Mouse (Mus musculus): ENCODE data around the gene Uchl4.
"Not testable (repeated sequence)": the region's sequence is repeated elsewhere in the genome, so short reads cannot be mapped to it uniquely, and the experiment has no call there.

Gene Uchl4

DNA sequence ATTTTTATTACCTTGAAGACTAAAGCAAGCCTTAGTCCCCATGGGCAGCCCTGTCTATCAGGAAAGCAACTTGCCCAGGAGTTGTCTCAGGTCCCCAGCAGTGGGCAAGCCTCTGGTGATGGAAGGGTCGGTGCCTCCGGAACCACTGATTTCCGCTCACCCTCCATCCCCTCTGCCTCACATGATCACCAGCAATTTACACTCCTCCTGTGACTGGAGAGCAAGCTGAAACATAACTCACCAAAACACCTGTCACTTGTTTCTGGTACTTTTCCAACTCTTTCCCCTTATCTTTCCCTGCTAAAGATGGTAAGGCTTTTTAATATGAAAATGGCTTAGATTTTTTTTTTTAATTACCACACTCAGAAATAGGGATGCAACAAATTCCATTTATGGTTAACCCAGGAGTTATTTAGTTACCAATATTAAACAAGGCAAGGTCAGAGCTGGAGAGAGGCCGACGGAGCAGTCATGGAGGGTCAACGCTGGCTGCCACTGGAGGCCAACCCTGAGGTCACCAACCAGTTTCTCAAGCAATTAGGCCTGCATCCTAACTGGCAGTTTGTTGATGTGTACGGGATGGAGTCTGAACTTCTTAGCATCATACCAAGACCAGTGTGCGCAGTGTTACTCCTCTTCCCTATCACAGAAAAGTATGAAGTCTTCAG, at the start of gene Uchl4:
TSS of gene Uchl4 (plus strand) at position 434 of the 668 bp plus-strand sequence.
- no peak for DNase-seq (ENCODE audit: low spot score in 2 of 2)

DNA sequence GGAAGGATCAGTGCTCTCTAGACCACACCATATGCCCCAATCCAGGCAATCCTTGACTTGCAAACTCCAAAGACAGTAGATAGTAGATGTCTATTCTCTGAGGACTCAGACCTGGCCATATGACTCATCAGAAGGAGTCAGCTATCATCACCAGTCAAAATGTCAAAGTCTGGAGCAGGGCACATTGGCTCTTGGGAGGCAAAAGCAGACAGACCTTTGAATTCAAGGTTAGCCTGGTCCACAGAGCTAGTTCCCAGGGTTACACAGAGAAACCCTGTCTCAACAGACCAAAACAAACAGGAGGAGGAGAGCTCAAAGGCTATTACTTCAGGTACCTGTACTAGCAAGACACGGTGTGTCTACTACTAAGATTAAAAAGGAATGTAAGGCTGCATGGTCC, 41.1 kb upstream of the Uchl4 start:
- DNase-seq (ENCODE audit: low spot score in 2 of 2): no peak

DNA sequence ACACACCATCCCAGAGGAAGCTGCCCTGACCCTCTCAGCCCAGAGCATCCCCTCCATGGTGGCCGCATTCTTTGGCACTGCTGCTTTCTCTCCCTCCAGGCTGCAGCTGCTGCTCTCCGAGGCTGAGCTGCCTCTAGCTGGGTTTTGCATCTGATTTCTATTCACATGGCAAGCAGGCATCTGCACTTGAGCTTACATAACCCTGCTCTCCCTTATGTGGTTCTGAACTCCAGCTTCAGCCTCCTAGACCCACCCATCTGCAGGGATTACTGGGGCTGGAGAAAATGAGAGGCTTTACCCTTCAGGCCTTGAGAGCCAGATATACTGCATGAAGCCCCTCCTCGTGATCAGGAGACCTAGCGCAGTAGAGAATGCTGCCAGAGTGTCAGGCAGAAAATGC, 39.4 kb upstream of the Uchl4 start:
- DNase-seq (ENCODE audit: low spot score in 2 of 2): peak in 1 of 2 experiments; percentile 8

DNA sequence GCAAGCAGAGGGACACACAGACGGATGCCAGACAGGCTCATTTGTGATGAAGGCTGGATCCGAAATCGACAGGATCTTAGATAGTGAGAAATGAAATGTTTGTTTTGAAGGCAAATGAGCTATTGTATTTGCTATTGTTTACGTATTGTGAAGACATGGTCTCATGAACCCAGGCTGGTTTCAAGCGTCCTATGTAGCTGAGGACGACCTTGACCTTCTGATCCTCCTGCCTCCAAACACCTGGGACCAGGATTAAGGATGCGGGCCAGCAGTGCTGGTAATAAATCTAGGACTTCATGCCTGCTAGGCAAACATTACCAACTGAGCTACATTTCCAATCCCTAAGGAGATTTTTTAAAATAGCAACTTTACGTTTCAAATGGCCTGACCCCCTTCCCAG, 37.5 kb upstream of the Uchl4 start:
- DNase-seq (ENCODE audit: low spot score in 2 of 2): no peak

DNA sequence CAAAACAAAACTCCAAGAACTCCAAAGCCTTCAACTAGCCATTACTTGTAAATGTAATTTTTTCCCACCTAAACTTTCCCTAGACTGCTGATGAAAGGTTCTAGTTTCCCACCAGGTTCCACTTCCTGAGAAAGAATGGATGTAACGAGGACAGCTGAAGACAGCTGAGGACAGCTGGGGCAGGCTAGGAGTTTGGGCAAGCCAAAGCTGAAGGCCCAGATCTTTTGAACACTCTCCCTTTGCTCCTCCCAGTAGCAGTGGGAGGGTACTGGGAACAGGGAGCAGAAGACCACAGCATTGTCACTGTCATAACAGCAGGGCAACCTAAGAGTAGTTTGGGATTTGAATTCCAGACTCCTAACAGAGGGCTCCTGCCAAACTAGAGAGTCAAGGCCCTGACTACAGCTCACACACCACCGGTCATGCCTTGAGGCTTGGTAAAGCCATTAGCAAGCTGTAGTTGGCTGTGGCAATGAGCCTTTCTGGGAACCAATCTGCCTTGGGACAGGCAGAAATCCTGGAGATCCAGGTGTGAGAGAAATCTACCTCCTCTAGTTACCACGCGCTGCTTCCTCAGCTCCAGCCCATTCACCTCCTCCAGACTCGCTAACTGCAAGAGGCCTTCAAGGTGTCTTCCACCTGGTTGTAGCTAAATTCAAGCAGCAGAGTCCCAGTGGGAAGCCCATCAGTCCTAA, 36.8 kb upstream of the Uchl4 start:
- DNase-seq (ENCODE audit: low spot score in 2 of 2): no peak

DNA sequence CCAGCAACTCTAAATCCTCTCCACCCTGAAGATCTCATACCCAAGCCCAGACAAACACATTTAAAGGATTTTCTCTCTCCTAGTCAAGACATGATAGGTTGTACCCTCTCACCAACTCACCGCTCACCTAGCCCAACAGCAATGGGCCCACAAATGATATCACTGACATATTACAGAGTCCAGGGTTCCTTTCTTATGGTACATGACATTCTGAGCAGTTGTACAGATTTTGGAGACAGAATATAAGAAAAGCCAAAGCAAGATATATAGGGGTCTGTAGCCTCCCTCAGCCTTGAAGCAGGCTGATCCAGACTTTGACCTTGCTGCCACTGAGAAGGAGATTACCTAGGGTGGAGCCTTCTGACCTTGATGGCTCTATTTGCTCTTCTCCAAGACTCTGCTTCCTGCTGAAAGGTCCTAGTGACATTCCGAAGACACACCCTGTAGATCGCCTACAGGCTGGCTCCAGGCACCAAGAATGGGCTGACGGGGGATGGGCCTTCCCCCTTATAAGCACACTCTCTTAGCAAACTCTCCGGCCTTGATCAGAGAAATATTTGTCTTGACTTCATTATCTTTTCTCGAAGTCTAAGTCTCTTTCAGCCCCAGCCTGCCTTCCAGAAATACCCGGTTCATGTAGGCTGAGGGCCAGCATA, 36.1 kb upstream of the Uchl4 start:
- DNase-seq (ENCODE audit: low spot score in 2 of 2): not testable (repeated sequence)

DNA sequence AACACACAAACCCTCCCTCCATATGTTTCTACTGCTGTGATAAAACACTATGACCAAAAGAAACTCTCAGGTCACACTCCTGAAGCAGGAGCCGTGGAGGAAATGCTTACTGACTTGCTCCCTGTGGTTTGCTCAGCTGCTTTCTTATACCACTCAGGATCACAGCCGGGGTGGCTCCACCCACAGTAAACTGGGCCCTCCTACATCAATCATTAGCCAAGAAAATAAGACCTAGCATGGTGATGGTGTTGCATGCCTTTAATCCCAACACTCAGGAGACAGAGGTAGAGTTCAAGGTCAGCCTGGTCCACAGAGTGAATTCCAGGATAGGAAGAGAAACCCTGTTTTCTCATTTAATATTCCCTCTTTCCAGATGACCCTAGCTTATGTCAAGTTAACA, 35.1 kb upstream of the Uchl4 start:
- no peak for DNase-seq (ENCODE audit: low spot score in 2 of 2)

DNA sequence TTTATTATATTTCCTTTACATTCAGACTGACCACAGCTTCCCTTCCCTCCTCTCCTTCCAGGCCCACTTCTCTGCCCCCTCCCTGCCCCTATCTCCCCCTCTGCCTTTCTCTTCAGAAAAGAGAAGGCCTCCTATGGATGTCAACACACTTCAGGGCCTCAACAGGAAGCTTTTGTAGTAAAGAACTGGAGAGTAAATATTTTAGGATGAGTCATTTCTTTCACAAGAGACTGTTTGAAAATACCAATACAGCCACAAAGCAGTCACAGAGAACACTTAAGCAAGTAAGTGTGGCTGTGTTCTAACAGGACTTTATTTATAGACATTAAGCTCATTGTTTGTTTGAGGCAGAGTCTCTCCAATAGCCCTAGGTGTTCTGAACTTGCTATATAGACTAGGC, 32.7 kb upstream of the Uchl4 start:
- no peak for DNase-seq (ENCODE audit: low spot score in 2 of 2)

DNA sequence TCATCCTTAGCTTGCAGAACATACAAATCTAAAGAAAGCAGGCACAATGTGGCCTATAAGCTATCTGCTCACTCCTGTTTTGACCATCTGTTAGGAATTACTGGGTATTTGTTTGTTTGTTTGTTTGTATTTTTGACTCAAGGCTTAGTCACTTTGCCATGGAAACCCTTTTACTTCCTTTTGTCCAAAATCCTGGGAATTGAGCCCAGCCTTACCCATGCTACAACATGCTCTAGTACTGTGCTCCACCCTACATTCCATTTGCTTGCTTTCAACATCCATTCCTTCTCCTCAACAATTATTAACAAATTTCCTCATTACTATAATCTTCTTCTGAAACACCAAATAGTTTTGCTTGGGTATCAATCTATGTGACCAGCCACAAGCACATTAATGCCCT, 32.1 kb upstream of the Uchl4 start:
- no peak for DNase-seq (ENCODE audit: low spot score in 2 of 2)

DNA sequence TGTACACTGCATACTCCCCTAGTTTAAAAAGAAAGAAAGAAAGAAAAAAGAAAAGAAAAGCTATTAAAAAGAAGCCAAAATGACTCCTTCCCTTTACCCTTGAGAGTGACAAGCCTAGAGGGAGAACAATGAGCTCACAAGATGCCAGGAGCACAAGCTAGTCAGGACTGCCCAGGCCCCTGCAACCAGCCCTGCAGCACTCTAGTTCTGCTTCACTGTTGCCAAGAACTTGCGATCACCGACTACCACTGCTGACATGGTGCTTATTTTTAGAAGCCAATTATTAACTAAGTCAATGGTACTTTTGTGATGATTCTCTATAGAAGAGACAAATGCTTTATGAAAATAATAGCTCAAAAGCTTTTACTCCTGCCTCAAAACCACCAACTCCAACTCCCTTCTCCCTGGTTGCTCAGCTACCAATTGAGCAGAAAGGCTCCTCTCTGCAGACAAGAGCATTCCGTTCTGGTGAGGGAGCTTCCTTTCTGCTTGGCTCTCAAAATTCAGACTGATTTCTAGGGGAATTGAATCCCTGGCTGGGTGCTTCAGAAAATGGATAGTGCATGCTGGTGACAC, 27.4 kb upstream of the Uchl4 start:
- DNase-seq (ENCODE audit: low spot score in 2 of 2): no peak

DNA sequence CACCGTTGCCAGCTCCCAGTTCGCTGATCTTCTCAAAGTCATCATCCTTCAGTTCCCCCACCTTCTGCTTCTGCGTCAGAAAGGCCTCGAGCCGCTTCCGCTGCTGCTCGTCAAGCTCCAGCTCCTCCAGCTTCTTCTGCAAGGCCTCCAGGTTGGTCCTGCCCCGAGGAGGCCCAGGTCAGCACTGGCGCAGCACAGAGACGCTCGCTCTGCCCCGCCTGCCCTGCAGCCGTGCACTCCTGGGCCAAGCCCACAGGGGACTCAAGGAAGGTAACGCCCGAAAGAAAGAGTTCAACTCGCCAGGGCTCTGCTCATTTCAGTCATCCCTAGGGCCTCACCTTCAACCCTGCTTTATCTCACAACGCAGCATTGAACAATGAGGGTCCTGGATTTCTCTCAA, 20.5 kb upstream of the Uchl4 start:
- DNase-seq (ENCODE audit: low spot score in 2 of 2): no peak

DNA sequence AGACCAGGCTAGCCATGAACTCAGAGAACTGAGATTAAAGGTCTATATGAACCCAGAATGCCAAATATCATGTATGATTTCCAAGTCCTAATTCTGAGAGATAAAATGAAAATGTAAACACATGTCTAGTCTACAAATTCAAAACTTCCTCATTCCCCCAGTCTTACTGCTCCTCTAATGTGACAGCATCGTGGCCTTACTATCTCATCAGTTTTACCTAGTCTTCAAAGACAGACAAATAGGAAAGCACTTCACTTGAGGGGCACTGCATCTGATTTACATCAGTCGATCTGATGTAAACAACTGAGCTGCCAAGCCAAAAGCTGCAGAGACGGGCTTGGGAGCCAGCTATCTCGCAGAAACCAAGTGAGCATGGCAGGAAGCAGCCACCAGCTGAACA, 18.9 kb upstream of the Uchl4 start:
- DNase-seq (ENCODE audit: low spot score in 2 of 2): no peak

DNA sequence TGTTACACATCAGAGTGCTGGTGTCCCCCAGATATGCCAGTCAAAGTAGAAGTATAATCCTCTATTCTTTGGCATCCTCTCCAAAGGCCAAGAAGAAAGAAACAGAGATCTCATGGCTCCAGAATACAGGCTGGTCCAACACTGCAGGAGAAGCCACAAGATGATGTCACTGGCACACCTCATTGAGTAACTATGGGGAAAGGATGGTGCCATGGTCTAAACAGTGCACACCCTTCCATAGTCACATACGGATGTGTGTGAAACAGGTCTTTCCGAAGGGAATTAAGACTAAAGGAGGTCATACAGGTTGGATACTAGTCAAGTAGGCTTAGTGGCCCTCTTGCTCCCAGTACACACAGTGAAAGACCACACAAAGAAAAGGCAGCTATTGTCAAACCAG, 18.4 kb upstream of the Uchl4 start:
- no peak for DNase-seq (ENCODE audit: low spot score in 2 of 2)

DNA sequence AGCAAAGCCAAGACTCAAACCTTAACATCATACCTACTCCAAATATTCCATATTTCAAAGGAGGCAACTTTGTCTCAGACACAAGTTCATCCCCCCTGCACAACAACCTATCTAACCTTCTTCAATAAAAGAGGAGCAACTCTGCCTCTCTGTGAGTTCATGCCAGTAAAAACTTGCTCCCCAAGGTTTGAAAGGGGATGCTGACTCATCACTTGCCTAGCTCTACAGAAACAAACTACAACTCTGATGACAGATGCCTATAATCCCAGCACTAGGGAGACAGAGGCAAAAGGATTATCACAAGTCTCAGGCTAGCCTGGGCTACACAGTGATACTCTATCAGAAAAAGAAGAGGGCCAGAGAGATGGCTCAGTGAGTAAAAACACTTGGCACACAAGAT, 17.1 kb upstream of the Uchl4 start:
- no peak for DNase-seq (ENCODE audit: low spot score in 2 of 2)

DNA sequence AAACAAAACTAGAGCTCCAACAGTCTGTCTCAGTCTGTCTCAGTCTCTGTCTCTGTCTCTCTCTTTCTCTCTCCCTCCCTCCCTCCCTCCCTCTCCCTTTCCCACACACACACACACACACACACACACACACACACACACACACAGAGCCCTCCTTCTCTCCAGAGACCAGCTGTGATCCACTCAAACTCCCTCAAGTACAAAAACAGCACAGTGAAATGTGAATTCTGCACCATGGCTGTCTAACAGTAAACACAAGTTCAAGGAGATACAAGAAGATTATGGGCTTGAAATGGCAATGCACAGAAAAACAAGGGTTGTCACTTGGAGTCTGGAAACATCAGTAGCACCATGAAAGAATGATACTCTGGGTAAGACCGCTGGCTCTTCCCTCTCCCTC, 15.7 kb upstream of the Uchl4 start:
- DNase-seq (ENCODE audit: low spot score in 2 of 2): no peak

DNA sequence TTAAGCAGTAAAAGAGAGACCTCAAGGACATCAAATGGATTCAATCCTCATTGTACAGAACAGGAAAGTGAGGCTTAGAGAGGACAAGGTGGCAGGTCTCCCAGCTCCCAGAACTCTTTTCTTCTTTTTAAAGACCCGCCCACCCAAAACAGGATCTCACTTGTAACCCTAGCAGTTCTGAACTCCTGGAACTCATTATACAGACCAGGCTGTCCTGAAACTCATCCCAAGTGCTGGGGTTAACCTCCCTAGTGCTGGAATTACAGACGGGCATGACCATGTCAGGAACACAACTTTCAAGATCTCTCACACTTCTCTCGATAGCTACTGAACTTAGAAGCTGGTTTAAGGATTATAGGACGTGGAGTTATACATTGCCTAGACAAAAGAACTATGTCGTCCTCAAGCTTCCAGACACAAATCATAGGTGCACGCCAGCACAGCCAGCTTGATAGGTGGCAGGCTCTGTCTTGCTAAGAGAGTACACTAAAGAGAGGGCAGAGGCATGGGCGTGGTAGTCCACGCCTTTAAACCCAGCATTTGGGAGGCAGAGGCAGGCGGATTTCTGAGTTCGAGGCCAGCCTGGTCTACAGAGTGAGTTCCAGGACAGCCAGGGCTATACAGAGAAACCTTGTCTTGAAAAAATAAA, 15.1 kb upstream of the Uchl4 start:
- no peak for DNase-seq (ENCODE audit: low spot score in 2 of 2)

DNA sequence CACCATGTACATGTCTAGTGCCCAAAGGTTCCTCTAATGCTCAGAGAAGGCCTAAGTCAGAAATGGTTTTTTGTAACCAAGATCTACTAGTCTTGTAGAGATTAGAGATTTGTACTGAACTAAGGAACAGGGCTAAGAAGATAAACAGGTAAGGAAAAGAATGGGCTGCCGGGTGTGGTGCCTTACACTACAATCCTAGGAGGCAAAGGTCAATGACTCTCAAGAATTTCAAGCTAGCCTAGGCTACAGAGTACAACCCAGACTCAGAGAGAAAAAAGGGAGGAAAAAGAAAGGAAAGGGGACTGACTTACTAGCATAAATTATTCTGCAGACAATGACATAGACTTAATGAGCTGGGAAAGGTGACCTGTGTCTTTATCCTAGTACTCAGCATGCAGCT, 14.4 kb upstream of the Uchl4 start:
- no peak for DNase-seq (ENCODE audit: low spot score in 2 of 2)

DNA sequence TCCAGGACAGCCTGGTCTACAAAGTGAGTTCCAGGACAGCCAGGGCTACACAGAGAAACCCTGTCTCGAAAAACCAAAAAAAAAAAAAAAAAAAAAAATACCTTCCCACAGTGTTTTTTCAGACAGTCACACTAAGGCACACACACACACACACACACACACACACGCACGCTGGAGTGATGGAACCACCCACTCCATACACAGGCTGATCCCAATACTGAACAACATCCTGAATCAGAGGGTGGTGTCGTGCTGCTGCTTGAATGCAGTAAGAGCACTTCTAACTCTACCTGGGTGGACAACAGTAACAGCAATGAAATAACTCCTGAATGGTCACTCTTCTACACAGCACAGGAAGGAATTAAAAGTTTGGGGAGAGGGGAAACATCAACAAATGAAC, 13.5 kb upstream of the Uchl4 start:
- DNase-seq (ENCODE audit: low spot score in 2 of 2): no peak

DNA sequence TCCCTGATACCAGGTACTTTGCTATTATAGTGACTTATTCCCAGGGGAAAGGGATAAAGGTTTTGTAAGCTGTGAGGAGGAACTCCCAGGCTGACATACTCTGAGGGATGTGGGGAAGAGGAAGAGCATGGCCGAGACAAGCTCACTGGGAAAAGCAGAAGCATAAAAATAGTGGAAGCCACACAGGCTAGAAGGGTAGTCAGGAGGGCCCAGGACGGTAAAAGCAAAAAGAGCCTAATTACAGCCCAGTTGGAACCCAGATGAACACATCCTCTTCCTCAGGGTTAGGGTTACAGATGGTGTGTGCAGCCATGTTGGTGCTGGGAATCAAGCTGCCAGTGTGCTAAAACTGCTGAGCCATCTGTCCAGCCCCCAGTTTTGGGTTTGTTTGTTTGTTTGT, 12.9 kb upstream of the Uchl4 start:
- no peak for DNase-seq (ENCODE audit: low spot score in 2 of 2)

DNA sequence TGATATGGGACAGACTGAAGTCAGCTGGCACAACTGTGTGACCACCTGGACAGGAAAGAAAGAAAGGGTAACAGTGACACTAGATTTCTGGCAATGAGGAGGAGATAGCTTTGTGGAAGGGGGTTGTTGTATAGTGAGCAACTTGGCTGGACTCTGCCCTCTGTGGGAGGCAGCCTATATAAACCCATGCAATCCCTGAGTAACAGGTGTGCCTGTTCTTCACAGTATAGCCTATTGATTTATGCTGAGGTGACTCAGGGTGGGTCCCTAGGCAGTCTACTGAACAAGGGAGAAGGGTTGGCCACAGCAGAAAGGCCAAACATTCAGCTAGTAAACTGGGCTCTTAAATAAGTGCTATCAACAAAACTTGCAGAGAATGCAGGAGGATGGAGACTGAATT, 9.2 kb upstream of the Uchl4 start:
- no peak for DNase-seq (ENCODE audit: low spot score in 2 of 2)

DNA sequence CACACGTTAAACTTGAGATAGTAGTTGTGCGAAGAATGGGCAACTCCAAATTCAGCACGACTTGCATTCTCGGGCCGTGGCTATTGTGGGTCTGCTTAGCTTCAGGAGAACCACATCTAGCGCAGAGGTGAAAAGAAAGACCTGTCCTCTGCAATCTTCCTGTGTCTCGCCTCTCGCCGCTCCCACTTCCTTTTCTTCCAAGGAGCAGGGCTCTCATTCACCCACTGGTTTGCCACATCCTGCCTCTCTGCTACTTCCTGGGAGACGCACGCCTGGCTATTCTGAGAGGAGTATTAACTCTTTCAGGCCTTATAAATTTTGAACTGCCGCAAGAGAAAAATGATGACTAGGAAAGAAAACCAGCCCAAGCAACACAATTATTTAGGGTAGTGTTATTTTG, 7.3 kb upstream of the Uchl4 start:
- DNase-seq (ENCODE audit: low spot score in 2 of 2): no peak

DNA sequence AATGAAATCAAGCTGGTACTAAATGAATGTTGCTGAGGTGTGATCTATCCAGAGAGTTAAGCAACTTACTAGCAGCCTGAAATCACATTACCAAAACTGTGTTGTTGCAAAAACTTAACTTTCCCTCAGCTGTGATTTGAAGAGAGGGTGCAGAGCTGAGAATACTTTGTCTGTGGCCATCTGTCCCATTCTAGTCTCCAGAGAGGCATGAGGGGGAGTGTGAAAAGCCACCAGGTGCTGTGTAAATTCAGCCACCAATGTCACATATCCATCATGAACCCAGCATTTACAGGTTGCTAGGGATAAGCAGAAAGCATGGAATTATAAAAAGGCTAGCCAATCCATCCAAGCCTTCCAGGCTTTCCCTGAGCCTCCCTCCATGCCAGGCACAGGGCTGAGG, 6.0 kb upstream of the Uchl4 start:
- no peak for DNase-seq (ENCODE audit: low spot score in 2 of 2)

All from urinary bladder, adult 18-20 months (tissue).